Mouse (Mus musculus) limb, embryonic 14.5 days (tissue): Measurements from ENCODE around the gene Tifab. TPM values are rescaled to one million over a fixed set of nuclear protein-coding genes. Genes with fewer than 3 reads are reported as not detected.

ENCODE experiments used
- ATAC-seq: fragments of 200-750 bp; cut with Nextera tagmentation; 2 replicates; pipeline ENCODE4 v1.8.0; 2017; ENCODE audit warnings: low read depth, moderate number of reproducible peaks, moderate TSS enrichment; ENCODE audit not compliant: low FRiP score
- DNase-seq: peaks from one replicate; pipeline ENCODE4 v3.0.0-alpha.2; 2015; ENCODE audit warnings: low spot score
- H3K27ac ChIP-seq: fragments of 300-500 bp; sonication (generic); replicated peaks from 2 replicates; pipeline ENCODE4 v1.5.1; 2014; ENCODE audit warnings: low read depth, mild to moderate bottlenecking, low read length, moderate library complexity, mixed read lengths
- H3K27me3 ChIP-seq: fragments of 300-500 bp; sonication (generic); 2 replicates; pipeline ENCODE4 v1.6.1; 2014; ENCODE audit warnings: low read length, mixed read lengths; ENCODE audit not compliant: control insufficient read depth, insufficient read depth
- H3K36me3 ChIP-seq: fragments of 300-500 bp; sonication (generic); 2 replicates; pipeline ENCODE4 v1.6.1; 2014; ENCODE audit warnings: mild to moderate bottlenecking, low read length, moderate library complexity, mixed read lengths; ENCODE audit not compliant: control insufficient read depth, insufficient read depth
- H3K4me1 ChIP-seq: fragments of 300-500 bp; sonication (generic); 2 replicates; pipeline ENCODE4 v1.6.1; 2014; ENCODE audit warnings: antibody characterized with exemption, low read length, mixed read lengths; ENCODE audit not compliant: control insufficient read depth, insufficient read depth
- H3K4me2 ChIP-seq: fragments of 300-500 bp; sonication (generic); replicated peaks from 2 replicates; pipeline ENCODE4 v1.6.1; 2014; ENCODE audit warnings: low read depth, mild to moderate bottlenecking, low read length, moderate library complexity; ENCODE audit not compliant: severe bottlenecking
- H3K4me3 ChIP-seq: fragments of 300-500 bp; sonication (generic); replicated peaks from 2 replicates; pipeline ENCODE4 v1.5.1; 2014; ENCODE audit warnings: low read length
- H3K9ac ChIP-seq: fragments of 300-500 bp; sonication (generic); 2 replicates; pipeline ENCODE4 v1.6.1; 2014; ENCODE audit warnings: mild to moderate bottlenecking, low read depth, low read length, moderate library complexity; ENCODE audit not compliant: severe bottlenecking
- H3K9me3 ChIP-seq: fragments of 300-500 bp; sonication (generic); 2 replicates; pipeline ENCODE4 v1.6.1; 2016; ENCODE audit warnings: low read length; ENCODE audit not compliant: control insufficient read depth
- POLR2A ChIP-seq: fragments of 200-500 bp; IDR thresholded peaks from 2 replicates; pipeline ENCODE4 v1.8.0; 2012; ENCODE audit warnings: inconsistent platforms, mild to moderate bottlenecking, moderate library complexity, borderline replicate concordance; ENCODE audit not compliant: insufficient read depth, insufficient read length; ENCODE audit errors: extremely low read depth
- WGBS: fragments of 180-500 bp; shearing (Covaris S2); extraction: QIAGEN DNeasy Blood & Tissue Kit; methylation state at CpG from one replicate; pipeline ENCODE4 v1.1.7; 2014; 5-methylcytosine and 5-hydroxymethylcytosine counted together
- polyA plus RNA-seq, 2 experiments: library from polyadenylated mRNA; depleted of rRNA in 1 of 2; stranded (reverse) in 1 of 2; unstranded in 1 of 2; fragments of >200 nt; fragmentation: Nextera tagmentation in 1 of 2; extraction: Ambion mirVana in 1 of 2; gene quantifications; 2 replicates each; pipeline versions ENCODE4 v1.2.1 to v1.2.3; 2012 to 2014

Gene Tifab
- polyA plus RNA-seq, 2 experiments, result 1.1 to 2.0 TPM

DNA sequence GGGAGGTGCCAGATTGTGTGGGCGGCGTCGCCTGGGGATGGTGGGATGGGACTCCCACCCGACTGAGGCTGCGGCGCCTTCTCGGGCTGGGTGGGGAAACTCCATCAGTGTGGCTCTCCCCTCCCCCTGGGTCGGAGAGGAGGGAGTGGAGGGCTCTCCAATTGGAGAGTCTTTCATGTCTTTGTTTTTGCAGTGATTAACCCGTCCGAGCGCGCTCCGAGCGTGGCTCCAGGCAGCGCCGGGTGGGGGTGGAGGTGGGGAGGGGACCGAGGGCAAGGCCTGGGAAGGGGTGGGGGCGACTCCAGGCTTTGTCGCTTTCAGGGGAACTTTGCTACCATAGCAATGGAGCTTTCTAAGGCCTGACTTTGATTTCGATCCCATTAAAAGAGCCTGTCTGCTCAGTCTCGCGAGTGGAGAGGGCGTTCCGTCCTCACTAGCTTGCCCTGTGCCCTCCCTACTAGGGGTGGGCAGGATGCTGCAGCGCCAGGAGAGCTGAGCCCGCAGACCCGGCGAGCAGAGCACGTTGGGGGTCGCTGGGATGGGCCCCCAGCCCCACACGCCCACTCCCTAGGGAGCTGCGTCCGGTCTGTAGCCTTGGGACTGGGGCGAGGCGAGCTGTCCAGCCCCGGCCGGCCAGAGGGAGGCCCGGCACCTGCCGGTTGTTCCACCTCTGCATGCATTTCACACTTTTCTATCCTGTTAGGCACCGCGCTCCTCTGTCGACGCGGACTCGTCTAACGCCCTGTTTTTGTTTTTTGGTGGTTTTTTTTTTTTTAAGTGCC is 42.6 kb upstream of the Tifab start:
- H3K4me2 ChIP-seq, result peak overlapping the region; percentile 88
- DNase-seq, result peak; percentile 14
- no peaks in the 10 kb centered on the region for H3K36me3 ChIP-seq
- H3K27me3 ChIP-seq, result peaks cover 45% of the 10 kb centered on the region
- ATAC-seq, result peak; percentile 60
- H3K9me3 ChIP-seq, result no peaks in the 10 kb centered on the region
- peak overlapping the region; percentile 41 for H3K4me3 ChIP-seq
- H3K9ac ChIP-seq, result peak overlapping the region; percentile 52
- H3K27ac ChIP-seq, result no peak overlapping the region
- H3K4me1 ChIP-seq, result peaks cover 14% of the 10 kb centered on the region
- no peak for TF ChIP-seq POLR2A
- WGBS, result 2% methylated on average over 42 of the region's 46 CpGs

DNA sequence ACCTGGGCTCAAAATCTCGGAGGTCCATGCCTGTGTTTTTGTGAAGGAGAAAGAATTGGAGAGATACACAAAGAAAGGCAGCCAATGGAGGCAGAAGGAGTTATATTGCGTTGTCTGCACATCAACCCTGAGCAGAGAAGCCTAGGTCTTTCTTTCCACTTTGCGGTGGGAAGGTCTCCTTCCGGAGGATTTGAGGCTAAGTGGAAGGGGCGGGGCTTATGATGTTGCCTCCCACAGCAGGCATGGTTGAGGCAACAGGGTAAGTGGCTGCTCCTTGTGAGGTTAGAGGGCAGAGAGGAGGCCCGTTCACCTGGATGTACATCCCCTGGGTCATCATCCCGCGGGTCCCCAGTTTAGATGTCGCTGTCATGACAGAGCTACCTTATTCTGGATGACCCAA is 40.6 kb upstream of the Tifab start:
- Histone ChIP-seq H3K27ac (no peak overlapping the region), H3K9ac (no peak overlapping the region), H3K4me3 (no peak overlapping the region), H3K9me3 (no peaks in the 10 kb centered on the region), H3K4me1 (peaks cover 11% of the 10 kb centered on the region), H3K27me3 (peaks cover 37% of the 10 kb centered on the region), H3K4me2 (no peak overlapping the region), H3K36me3 (no peaks in the 10 kb centered on the region)
- ATAC-seq (no peak), DNase-seq (no peak)
- TF ChIP-seq POLR2A, result no peak
- 62% methylated on average over 9 of the region's 9 CpGs for WGBS

DNA sequence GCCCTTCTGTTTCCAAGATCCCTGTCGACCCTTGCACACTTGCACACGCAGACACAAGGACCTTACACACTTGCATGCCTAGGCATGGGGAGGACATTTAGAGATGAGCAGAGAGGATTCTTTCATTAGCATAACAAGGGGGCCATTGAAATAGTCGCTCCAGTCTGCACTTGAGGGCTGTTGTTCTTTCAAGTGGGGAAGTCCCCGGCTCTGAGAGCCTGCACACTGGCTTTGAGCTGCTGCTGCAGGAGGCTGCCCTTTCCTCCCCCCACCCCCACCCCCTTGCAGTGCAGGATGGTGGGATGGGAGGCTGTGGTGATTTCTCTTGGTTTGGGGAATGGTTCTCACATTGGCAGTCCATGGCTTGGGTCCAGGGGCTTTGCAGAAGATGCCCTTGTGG is 37.4 kb upstream of the Tifab start:
- DNase-seq (no peak), ATAC-seq (no peak)
- Histone ChIP-seq H3K9ac (no peak overlapping the region), H3K4me3 (no peak overlapping the region), H3K27ac (no peak overlapping the region), H3K4me2 (no peak overlapping the region), H3K4me1 (no peaks in the 10 kb centered on the region), H3K36me3 (no peaks in the 10 kb centered on the region), H3K9me3 (no peaks in the 10 kb centered on the region), H3K27me3 (peaks cover 6% of the 10 kb centered on the region)
- WGBS, result 16% methylated on average over 4 of the region's 4 CpGs
- TF ChIP-seq POLR2A, result no peak

GRCm38 (mm10) chr13:56214633-56215032 is 35.9 kb upstream of the Tifab start:
- WGBS, result 41% methylated on average over 5 of the region's 5 CpGs
- Histone ChIP-seq H3K9me3 (no peaks in the 10 kb centered on the region), H3K9ac (no peak overlapping the region), H3K27ac (no peak overlapping the region), H3K4me1 (no peaks in the 10 kb centered on the region), H3K36me3 (no peaks in the 10 kb centered on the region), H3K4me3 (no peak overlapping the region), H3K27me3 (peaks cover 4% of the 10 kb centered on the region; the same call in 1 of the 2 replicates), H3K4me2 (no peak overlapping the region)
- no peak for TF ChIP-seq POLR2A
- peak; percentile 26; the same call in 1 of the 2 replicates for ATAC-seq
- DNase-seq, result no peak

DNA sequence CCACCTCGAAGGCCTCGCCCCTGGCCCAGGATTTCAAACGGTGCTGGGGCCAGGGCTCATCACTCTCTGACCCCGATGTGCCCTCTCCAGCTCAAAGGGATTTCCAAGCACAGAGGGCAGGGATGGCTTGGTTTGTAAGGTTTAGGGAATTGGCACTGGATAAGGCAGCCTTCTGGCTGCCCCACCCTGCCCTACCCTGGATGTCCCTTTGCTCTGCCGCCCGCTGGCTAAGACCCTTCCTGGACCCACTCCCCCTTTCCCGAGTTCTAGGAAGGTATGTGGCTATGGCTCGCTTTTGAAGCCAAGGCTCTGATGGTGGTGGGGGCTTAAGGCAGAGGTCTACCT is 30.4 kb upstream of the Tifab start:
- no peaks in the 10 kb centered on the region for H3K36me3 ChIP-seq
- ATAC-seq, result no peak
- H3K27me3 ChIP-seq, result no peaks in the 10 kb centered on the region
- no peak for DNase-seq
- H3K4me1 ChIP-seq, result peaks cover 5% of the 10 kb centered on the region
- H3K9ac ChIP-seq, result peak overlapping the region; percentile 28; the same call in 1 of the 2 replicates
- 25% methylated on average over 8 of the region's 8 CpGs for WGBS
- no peak overlapping the region for H3K27ac ChIP-seq
- no peak for TF ChIP-seq POLR2A
- H3K4me3 ChIP-seq, result peak overlapping the region; percentile 21
- H3K4me2 ChIP-seq, result peak overlapping the region; percentile 51
- no peaks in the 10 kb centered on the region for H3K9me3 ChIP-seq
